Mouse (Mus musculus): ENCODE measurements at regions not wholly inside any gene's neighbourhood (a gene's known extent, or its start where the extent isn't known, plus 50 kb on each side); places are given as distances from the start of the nearest gene placed in this dataset.
"Not testable (repeated sequence)": the region's sequence is repeated elsewhere in the genome, so short reads cannot be mapped to it uniquely, and the experiment has no call there.

DNA sequence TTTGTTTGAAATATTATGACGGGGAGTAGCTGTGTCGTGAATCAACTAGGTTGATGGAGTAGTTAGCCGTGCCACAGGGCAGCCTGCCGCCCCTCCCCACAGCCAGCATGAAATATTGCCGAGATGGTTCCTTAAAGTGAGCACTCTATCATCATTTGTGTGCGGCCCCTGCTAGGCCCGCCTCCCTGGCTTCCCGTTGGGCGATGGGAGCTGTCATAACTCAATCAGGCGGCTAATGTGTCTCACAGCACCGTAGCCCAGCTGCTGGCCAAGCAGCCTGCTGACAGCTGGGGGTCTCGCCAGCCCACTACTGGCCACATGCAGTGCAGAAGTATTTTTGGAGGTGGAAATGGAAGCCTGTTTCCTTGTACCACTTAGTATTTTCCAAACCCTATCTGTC, 140.9 kb downstream of the Sall1 start:
- no peak for DNase-seq (ENCODE audit: low spot score in 2 of 2)

DNA sequence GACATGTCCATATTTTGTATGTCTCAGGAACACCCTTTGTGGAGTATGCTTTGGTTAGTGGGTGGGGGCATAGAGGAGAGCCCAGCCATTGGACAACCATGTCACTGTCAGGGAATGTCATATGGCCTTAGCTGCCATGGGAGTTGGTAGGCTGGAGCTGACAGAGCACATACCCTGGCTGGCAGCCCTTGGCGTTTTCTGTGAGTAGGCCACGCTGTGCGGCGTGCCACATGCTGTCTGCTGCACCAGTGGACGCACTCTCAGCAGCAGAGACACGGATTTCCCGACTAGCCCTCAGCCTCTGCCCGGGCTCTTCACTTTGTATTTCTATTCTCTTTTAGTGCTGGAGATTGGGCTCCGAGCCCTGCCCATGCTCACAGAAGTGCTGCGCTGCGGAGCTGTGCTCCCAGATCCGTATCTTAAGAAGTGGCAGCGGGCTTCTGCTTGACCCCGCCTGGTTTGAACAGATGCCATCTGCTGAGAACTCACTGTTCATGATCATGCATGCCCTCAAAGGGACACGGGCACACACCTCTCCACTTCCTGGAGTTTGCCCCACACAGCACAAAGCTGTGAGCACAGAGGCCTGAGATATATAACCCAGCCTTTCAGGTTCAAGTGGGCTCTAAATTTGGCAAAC, 160.1 kb downstream of the Sall1 start:
- no peak for DNase-seq (ENCODE audit: low spot score in 2 of 2)

DNA sequence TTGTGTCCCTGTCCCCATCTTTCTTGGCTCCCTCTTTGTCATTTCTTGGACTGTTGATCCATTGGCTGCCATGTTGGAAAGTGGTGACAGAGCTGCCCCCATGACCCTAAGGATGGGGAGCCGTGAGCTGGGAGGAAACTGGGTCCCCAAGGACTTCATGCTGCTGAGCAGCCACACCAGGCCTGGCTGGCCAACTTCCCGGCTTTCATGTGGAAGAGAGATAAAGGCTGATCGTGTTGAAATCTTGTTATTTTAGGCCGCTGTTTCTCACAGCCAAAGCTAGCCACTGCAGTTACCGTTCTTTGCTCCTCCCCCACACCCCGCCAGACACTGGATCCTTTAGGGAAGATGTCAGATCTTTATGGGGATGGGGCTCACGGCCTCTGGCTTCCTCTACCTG, 164.1 kb downstream of the Sall1 start:
- DNase-seq (ENCODE audit: low spot score in 2 of 2): no peak

DNA sequence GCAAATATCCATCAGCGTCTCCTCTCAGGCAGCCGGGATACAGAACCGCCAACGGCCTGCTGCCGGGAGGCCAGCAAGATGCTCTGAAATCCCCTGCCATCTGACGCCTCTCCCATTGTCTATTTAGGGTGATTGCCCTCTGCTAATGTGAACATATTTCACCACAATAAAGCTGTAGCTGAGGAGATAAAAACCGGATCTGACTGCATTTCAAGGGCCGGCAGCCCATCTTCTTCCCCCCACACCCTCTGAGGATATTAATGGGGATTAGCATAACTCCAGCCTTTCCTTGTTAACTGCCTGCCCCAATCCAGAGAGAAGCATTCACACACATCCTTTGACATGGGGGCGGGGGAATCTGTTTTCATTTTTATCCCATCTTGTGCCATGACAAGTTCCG, 166.0 kb downstream of the Sall1 start:
- no peak for DNase-seq (ENCODE audit: low spot score in 2 of 2)

DNA sequence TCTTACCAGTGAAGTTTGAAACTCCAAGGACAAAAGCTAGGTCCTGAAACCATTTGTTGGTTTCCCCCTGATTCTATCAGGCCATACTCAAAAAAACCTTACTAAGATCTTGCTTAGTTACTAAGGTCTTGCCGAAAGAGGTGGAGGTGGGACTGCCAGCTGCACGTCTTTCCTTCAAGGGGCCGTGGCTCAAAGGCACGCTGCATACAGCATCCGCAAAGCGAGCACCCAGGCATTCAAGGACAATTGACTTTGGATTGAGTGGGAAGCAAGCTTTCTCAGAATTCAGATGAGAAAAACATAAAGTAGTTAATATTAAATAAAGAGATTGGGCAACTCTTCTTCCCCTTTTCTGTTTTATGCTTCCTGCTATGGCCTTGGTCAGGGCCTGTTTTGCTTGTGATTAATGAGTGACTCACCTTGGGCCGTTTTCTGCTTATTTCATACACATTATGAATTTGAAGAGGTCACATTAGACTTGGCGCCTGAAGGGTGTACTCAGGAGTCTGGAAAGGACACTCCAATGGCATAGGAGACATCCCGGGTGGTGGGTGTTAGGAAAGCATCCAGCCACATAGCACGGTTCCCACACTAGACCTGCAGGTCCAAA, 166.1 kb downstream of the Cyld start:
- no peak for DNase-seq (ENCODE audit: low spot score in 2 of 2)

DNA sequence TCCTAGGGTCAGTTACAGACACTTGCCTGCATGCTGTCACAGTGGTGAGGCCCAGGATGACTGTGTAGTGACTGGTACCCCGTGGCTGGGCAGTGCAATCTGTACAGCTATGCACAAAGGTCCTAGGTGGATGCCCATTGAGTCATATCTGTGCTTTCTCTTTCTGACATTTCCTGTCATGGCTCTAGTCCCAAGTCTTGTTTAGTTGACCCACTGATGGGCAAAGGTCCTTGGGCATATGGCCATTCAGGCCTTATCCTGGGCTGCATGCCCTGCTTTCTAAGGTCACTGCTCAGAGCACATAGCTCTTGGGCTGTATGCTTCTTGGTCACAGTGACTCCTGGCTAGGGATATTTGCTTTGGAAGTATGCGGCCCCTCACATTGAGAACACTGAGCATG, 160.4 kb downstream of the Cyld start:
- DNase-seq (ENCODE audit: low spot score in 2 of 2): no peak

DNA sequence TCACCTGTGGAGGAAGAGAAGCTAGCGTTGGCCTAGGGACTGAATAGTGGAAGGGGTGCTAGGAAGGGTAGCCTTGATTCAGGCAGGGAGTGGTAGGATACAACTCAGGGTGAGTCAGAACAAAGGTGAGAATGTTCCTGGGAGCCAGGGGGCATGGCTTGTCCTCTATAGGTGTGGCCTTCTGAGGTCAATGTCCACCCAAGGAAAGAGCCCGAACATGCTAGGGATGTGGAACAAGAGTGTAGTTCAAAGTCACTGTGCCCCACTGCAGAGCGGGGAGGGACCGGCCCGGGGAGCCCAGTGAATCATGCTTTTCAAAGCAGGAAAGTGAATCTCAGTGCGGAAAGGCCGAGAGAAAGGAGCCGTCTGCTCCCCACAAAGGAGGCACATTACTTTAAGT, 156.4 kb downstream of the Cyld start:
- DNase-seq (ENCODE audit: low spot score in 2 of 2): no peak

DNA sequence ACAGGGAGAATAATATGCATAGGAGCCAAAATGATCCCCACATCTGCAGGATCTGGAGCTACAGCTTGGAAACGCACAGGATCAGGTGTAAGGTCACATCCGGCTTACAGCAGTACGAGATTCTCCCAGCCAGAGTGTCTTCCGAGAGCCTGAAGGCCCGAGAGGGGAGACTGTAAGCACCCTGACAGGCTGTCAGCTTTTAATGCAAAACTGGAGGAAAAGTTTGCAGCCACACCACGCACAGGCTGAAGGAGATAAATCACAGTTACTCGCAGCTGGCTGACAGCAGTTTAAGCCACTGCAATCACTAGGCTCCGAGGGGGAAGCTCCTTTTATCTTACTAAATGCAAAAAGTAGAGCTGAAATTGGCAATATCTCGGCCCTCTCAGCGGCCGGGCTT, 149.1 kb downstream of the Cyld start:
- DNase-seq (ENCODE audit: low spot score in 2 of 2): no peak

DNA sequence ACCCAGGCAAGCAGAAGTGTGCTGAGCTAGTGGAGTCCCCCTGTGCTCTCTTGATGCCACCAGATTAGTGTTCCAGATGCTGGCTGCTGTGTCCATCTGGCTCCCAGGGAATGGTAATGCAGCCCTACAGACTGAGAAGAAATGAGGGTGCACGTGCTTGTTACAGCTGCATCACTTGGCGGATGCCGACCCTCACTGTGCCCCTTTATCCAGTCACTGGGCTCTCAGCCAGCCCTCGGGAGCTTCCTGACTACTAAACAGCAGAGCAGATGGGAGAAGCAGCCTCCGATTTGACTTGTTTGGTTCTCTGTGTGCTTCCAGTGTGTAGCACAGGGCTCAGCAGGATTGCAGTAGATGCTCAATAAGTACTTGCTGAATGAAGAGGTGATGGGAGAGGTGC, 147.5 kb downstream of the Cyld start:
- no peak for DNase-seq (ENCODE audit: low spot score in 2 of 2)

DNA sequence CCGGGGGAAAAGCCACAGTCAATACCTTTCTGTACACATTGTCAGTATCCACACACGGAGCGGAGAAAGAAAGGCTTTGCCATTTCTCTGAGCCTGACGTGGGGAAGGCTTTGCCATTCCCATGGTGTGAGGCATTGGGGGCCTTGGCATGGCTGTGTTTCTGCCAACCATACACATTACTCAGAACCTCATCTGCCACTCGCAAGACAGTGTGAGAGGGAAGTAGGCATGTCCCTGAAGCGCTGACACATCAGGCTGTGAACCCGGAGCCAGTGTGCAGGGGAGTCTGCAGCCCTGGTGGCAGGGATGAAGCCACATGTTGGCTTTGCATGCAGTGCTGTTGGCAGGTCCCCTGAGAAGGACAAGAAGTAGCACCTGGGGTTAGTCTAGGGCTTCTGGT, 145.6 kb downstream of the Cyld start:
- no peak for DNase-seq (ENCODE audit: low spot score in 2 of 2)

DNA sequence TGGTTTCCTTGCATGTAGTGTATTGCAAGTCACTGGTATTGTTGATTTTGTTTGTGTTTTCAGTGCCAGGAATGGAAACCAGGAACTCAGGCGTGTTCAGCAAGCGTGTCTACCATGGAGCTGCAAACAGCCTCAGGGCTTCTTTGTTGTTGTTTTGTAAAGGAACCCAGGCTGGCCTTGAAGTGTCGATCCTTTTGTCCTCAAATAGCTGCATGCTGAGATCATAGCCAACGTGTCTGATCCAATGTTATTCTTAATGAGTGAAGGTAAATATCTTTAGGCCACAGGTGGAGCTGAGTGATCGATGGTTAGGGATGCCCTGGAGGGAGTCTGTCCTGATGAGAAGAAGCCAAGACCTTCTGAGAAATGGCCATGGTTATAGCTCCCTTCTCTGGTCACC, 143.3 kb downstream of the Cyld start:
- DNase-seq (ENCODE audit: low spot score in 2 of 2): no peak

DNA sequence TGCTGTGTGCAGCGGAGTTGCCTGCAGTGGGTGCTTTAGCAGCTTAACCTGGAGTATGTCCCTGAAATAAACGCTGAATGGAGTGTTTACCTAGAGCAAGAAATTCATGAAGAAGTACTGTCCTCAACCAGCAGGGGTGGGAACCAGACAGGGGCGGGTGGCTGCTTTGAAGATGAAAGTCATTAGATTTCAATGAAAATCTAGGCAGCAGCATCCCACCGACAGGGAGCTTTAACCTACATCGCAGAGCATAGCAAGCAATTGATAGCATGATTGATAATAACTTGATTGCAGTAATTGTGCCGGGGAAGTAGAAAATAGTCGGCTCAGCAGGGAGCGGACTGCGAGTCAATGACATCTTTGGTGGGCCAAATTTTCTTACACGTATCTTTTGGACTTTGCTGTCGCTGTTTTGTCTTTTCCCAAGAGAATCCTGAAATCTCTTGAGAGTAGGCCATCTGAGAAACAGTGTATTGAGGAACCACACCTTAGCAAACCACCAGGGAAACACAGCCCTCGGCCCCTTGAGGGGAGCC, 139.0 kb downstream of the Cyld start:
- no peak for DNase-seq (ENCODE audit: low spot score in 2 of 2)

DNA sequence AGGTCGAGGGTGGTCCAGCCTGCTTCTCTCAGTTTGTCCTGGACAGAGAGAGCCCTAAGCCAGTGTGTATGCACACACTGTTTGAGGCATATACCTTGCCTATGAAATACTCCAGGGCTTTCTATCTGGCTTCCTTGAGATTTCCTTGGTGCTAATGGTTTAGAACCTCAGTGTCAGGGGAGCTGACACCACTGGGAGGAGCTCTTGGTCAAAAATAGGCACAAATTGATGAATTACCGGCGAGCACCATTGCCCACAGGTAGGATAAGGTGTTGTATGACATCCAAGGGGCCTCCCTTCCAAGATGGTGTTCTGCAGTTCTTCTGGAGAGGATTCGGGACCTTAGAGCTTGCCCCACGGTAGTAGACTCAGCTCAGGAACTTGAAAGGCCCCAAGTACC, 129.0 kb downstream of the Cyld start:
- DNase-seq (ENCODE audit: low spot score in 2 of 2): peak in 1 of 2 experiments; percentile 14

DNA sequence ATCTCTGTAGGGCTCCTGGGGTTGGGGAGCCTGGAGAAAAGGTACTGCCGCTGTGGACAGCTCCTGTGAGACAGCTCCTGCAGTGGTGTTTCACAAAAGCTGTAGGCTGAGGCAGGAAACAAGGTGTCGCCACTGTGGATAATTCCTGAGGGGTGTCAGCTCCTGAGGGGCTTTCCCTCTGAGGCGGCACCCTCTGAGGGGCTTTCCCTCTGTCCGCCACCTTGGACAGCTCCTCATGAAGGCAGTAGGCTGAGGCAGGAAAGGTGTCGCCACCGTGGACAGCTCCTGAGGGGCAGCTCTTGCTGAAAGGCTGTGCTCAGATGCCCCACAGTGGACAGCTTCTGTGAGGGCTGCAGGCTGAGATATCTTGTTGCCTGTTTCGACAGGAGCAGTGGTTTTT, 127.1 kb downstream of the Cyld start:
- no peak for DNase-seq (ENCODE audit: low spot score in 2 of 2)

DNA sequence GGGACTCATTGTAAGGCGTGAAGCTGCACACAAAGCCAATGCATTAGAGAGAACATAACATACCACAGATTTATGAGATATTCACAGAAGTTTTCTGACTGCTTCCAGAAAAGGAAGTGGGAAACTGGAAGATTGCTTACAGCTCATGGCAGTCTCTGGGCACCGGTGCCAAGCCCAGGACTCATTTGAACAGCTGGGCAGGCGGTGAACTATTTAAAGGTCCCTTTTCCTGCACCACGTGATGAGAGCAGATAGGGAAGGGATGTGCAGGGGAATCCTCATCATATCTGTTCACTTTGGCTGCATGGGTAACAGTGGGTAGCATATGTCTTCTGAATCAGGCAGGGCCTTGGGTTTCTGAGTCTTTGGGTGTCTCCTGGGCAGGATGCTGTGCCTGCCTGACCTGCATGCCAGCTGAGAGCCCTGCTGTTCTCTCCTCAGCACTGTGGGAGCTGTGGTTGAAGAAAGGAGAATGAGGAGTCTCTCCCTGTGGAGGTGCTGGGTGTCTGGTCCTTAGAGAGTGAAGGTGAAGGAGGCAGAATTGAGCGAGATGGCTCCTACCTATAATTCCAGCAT, 123.5 kb downstream of the Cyld start:
- no peak for DNase-seq (ENCODE audit: low spot score in 2 of 2)

DNA sequence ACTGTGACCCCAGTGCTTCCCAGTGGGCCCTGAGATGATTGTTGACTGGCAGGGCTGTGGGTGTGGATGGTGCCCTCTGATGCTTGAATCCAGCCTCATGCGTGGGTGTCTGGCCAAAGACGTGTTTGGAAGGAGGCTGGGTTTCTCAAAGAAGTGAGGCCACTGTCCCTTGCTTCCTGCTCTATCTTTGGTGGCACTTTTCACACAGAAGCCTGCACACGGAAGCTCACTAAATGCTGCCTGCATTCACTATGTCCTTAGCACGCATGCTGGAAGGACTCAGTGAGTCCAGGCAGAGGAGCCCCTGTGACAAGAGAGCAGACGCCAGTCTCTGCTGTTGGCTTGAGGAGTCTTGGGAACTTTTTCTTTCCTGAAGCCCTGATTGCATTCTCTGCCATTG, 119.6 kb downstream of the Cyld start:
- DNase-seq (ENCODE audit: low spot score in 2 of 2): no peak

DNA sequence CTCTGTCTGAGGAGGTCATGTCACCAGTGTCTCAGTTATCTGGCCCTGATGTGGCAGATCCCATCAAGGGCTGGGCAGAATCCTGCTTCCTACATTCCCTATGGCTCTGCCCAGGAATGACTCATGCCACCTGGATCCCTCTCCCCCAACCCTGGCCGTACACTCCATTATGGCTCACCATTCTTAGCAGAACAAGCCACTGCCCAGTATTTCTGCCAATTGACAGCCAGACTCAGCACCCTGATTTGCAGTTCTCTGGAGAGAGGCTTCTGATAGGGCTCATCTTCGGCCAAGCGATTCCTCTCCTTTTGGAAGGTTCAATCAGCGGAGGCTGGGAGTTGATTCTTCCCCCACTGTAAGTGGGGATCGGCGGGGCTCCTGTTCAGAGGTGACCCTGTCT, 117.4 kb downstream of the Cyld start:
- no peak for DNase-seq (ENCODE audit: low spot score in 2 of 2)

DNA sequence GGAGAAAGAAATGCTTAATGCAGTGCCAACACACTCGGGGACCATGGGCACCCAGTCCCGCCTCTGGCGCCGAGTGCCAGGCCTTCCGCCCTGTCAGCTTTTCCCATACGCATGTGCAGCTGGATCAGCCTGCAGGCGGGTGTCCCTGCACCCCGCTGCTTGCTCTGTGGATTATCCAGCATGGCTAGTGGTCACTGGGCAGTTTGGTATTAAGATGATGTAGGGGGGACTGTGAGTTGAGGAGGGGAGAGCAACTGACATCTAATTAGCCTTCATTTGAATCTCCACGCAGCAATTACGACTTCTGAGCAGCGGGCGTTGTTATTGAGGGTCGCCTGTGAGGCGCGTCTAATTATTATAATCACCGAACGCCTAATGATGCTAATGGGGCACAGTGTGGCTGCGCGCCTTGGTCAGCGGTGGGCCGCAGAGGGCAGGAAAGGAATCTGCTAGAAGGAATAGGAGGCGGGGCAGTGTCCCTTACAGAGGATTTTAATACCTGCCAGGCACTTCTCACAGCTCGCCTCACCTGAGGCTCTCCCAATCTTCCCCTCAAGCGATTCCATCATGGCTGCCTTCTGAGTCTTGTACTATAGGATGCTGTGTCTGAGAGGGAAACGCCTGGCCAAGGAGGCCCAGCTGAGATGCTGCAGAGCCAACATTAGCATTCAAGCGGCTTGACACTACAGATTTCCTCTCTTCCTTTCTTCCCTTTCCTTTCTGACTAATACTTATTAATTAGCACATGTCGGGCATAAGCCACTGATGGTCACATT, 116.3 kb downstream of the Cyld start:
- no peak for DNase-seq (ENCODE audit: low spot score in 2 of 2)

DNA sequence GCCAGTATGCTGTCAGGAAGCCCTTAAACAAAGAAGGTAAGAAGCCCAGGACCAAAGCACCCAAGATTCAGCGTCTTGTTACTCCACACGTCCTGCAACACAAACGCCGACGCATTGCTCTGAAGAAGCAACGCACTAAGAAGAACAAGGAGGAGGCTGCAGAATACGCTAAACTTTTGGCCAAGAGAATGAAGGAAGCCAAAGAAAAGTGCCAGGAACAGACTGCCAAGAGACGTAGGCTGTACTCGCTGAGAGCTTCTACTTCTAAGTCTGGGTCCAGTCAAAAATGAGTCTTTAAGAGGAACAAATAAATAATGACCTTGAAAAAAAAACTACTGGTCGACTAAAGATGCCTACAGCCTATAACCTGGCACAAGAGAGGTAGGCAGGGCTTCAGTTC, 110.0 kb downstream of the Cyld start:
- not testable (repeated sequence) for DNase-seq (ENCODE audit: low spot score in 2 of 2)

Measured in urinary bladder, postnatal 4 days (tissue).